Mouse (Mus musculus): ENCODE measurements at regions not wholly inside any gene's neighbourhood (a gene's known extent, or its start where the extent isn't known, plus 50 kb on each side); places are given as distances from the start of the nearest gene placed in this dataset.

DNA sequence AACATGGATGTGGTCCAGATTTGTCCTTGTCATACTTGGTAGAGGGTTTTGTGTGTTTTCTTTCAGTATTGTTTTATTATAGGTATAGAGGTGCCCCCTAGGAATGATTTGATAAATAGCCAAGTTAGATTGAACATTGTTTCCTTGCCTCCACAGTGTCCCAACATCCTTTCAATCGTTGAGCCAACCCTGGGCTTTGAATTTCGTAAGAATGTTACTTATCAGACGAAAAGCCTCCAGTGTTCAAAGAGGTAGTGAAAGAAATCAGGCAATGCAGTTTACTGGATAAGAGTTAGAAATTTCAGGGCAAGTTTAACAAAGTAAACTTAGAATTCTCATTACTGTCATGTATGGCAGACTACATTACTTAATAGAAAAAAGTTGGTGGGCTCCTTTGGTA, 144.2 kb upstream of the Xrcc4 start:
- TF ChIP-seq POLR2A (IDR thresholded peaks at IDR 0.05; ENCODE audit: borderline replicate concordance, extremely low read depth, insufficient read depth, insufficient read length, poor library complexity, severe bottlenecking): no peak
- no peak for TF ChIP-seq CTCF (IDR thresholded peaks at IDR 0.05; ENCODE audit: borderline replicate concordance, extremely low read depth, insufficient read depth, insufficient read length)

Data from brain, embryonic 14.5 days (tissue).